Mouse (Mus musculus) intestine, postnatal 0 days (tissue): ENCODE data around the gene Kazn. TPM values are rescaled to one million over a fixed set of nuclear protein-coding genes. Genes with fewer than 3 reads are reported as not detected.

ENCODE experiments used
- ATAC-seq: fragments of 200-750 bp; cut with Nextera tagmentation; 2 replicates; pipeline ENCODE4 v1.8.0; 2017; ENCODE audit warnings: mild to moderate bottlenecking, moderate TSS enrichment, moderate library complexity
- H3K27ac ChIP-seq: fragments of 300-500 bp; sonication (generic); 2 replicates; pipeline ENCODE4 v1.5.1; 2014; ENCODE audit warnings: mild to moderate bottlenecking, low read depth, low read length, moderate library complexity
- H3K27me3 ChIP-seq: fragments of 300-500 bp; sonication (generic); replicated peaks from 2 replicates; pipeline ENCODE4 v1.6.1; 2014; ENCODE audit warnings: low read length, mixed read lengths; ENCODE audit not compliant: control insufficient read depth, insufficient read depth
- H3K36me3 ChIP-seq: fragments of 300-500 bp; sonication (generic); 2 replicates; pipeline ENCODE4 v1.6.1; 2014; ENCODE audit warnings: mild to moderate bottlenecking, moderate library complexity; ENCODE audit not compliant: control insufficient read depth, insufficient read depth
- H3K4me1 ChIP-seq: fragments of 300-500 bp; sonication (generic); replicated peaks from 2 replicates; pipeline ENCODE4 v1.6.1; 2014; ENCODE audit warnings: antibody characterized with exemption, low read length, mixed read lengths; ENCODE audit not compliant: control insufficient read depth, insufficient read depth
- H3K4me2 ChIP-seq: fragments of 300-500 bp; sonication (generic); replicated peaks from 2 replicates; pipeline ENCODE4 v1.6.1; 2014; ENCODE audit warnings: low read depth, mild to moderate bottlenecking, moderate library complexity
- H3K4me3 ChIP-seq: fragments of 300-500 bp; sonication (generic); 2 replicates; pipeline ENCODE4 v1.5.1; 2014; ENCODE audit warnings: low read depth, low read length
- H3K9ac ChIP-seq: fragments of 300-500 bp; sonication (generic); 2 replicates; pipeline ENCODE4 v1.6.1; 2014; ENCODE audit warnings: mild to moderate bottlenecking, low read depth, low read length
- H3K9me3 ChIP-seq: fragments of 300-500 bp; sonication (generic); 2 replicates; pipeline ENCODE4 v1.6.1; 2016; ENCODE audit warnings: mixed run types; ENCODE audit not compliant: control insufficient read depth
- CTCF ChIP-seq: sonication (generic); IDR thresholded peaks from 2 replicates; pipeline ENCODE4 v1.5.1; 2016; ENCODE audit warnings: low read depth, mild to moderate bottlenecking, control low read depth, antibody characterized with exemption, moderate library complexity
- WGBS: fragments of 180-500 bp; shearing (Covaris S2); extraction: QIAGEN DNeasy Blood & Tissue Kit; methylation state at CpG from one replicate; pipeline ENCODE4 v1.1.7; 2014; 5-methylcytosine and 5-hydroxymethylcytosine counted together
- polyA plus RNA-seq: library from polyadenylated mRNA; unstranded; fragments of >200 nt; fragmentation: Nextera tagmentation; extraction: Ambion mirVana; gene quantifications from 2 replicates; pipeline ENCODE4 v1.2.1, GENCODE M21; 2015

Kazn gene
- polyA plus RNA-seq, 1 experiment from 2014 or later = 17.5 TPM

- no peak overlapping the region for H3K4me3 ChIP-seq
- no peak overlapping the region for H3K27ac ChIP-seq
- no peak overlapping the region for H3K9ac ChIP-seq
- TF ChIP-seq CTCF = no peak
- no peaks in the 10 kb centered on the region; the same call in 1 of the 2 replicates for H3K36me3 ChIP-seq
- no peak overlapping the region for H3K4me2 ChIP-seq
- WGBS = 34% methylated on average over 13 of the region's 13 CpGs
- no peaks in the 10 kb centered on the region for H3K27me3 ChIP-seq
- H3K9me3 ChIP-seq = no peaks in the 10 kb centered on the region
- no peak for ATAC-seq
- H3K4me1 ChIP-seq = peaks cover 5% of the 10 kb centered on the region
These were observed 59.7 kb downstream of the Kazn start for GRCm38 (mm10) chr4:142179531-142179930.

- WGBS = 88% methylated on average over 3 of the region's 3 CpGs
- H3K27me3 ChIP-seq = no peaks in the 10 kb centered on the region
These were observed 62.5 kb downstream of the Kazn start for GRCm38 (mm10) chr4:142176732-142177131.

GRCm38 (mm10) chr4:142173981-142174485, 65.2 kb downstream of the Kazn start:
- Histone ChIP-seq H3K4me2 (no peak overlapping the region), H3K27me3 (no peaks in the 10 kb centered on the region), H3K27ac (peak overlapping the region; percentile 89), H3K9ac (no peak overlapping the region), H3K4me3 (no peak overlapping the region), H3K36me3 (no peaks in the 10 kb centered on the region; the same call in 1 of the 2 replicates), H3K4me1 (peaks cover 28% of the 10 kb centered on the region), H3K9me3 (no peaks in the 10 kb centered on the region)
- peak; percentile 21 for ATAC-seq
- 30% methylated on average over 6 of the region's 6 CpGs for WGBS
- TF ChIP-seq CTCF = no peak

More at GRCm38 (mm10) chr4:142176732-142177131, 62.5 kb downstream of the Kazn start:
- no peak overlapping the region for H3K4me3 ChIP-seq
- H3K9me3 ChIP-seq = no peaks in the 10 kb centered on the region
- no peak overlapping the region for H3K4me2 ChIP-seq
- no peak overlapping the region for H3K27ac ChIP-seq
- no peaks in the 10 kb centered on the region; the same call in 1 of the 2 replicates for H3K36me3 ChIP-seq
- H3K9ac ChIP-seq = no peak overlapping the region
- ATAC-seq = no peak
- no peak for TF ChIP-seq CTCF
- H3K4me1 ChIP-seq = peaks cover 24% of the 10 kb centered on the region

GRCm38 (mm10) chr4:142172942-142173341, 66.3 kb downstream of the Kazn start:
- H3K4me1 ChIP-seq = peaks cover 24% of the 10 kb centered on the region
- H3K9ac ChIP-seq = 0 out of 2 replicates have a peak overlapping the region, but pooled peaks have one; percentile 22

GRCm38 (mm10) chr4:142171788-142172497, 67.3 kb downstream of the Kazn start:
- WGBS = 41% methylated on average over 7 of the region's 8 CpGs
- Histone ChIP-seq H3K4me3 (no peak overlapping the region), H3K27ac (peak overlapping the region; percentile 89), H3K9me3 (no peaks in the 10 kb centered on the region), H3K4me1 (peaks cover 24% of the 10 kb centered on the region), H3K27me3 (no peaks in the 10 kb centered on the region), H3K4me2 (peak overlapping the region; percentile 40; the same call in 1 of the 2 replicates), H3K36me3 (no peaks in the 10 kb centered on the region; the same call in 1 of the 2 replicates), H3K9ac (peak overlapping the region; percentile 24; the same call in 1 of the 2 replicates)
- ATAC-seq = peak; percentile 69
- TF ChIP-seq CTCF = no peak

More at GRCm38 (mm10) chr4:142172942-142173341, 66.3 kb downstream of the Kazn start:
- Histone ChIP-seq H3K27ac (peak overlapping the region; percentile 89), H3K4me3 (no peak overlapping the region), H3K9me3 (no peaks in the 10 kb centered on the region), H3K4me2 (no peak overlapping the region), H3K27me3 (no peaks in the 10 kb centered on the region), H3K36me3 (no peaks in the 10 kb centered on the region; the same call in 1 of the 2 replicates)
- 47% methylated on average over 4 of the region's 4 CpGs for WGBS
- no peak for TF ChIP-seq CTCF
- no peak for ATAC-seq

GRCm38 (mm10) chr4:142170882-142171768, 68.1 kb downstream of the Kazn start:
- H3K4me2 ChIP-seq = peak overlapping the region; percentile 40
- H3K9me3 ChIP-seq = no peaks in the 10 kb centered on the region
- no peak overlapping the region for H3K4me3 ChIP-seq
- peaks cover 28% of the 10 kb centered on the region for H3K4me1 ChIP-seq
- no peak for TF ChIP-seq CTCF
- H3K27me3 ChIP-seq = no peaks in the 10 kb centered on the region
- 30% methylated on average over 18 of the region's 18 CpGs for WGBS
- peak overlapping the region; percentile 89 for H3K27ac ChIP-seq
- peak overlapping the region; percentile 24 for H3K9ac ChIP-seq
- H3K36me3 ChIP-seq = no peaks in the 10 kb centered on the region
- peak; percentile 88 for ATAC-seq
